Mouse (Mus musculus) lung, embryonic 16.5 days (tissue): ENCODE results near the gene Thumpd1. TPM values are rescaled to one million over a fixed set of nuclear protein-coding genes. Genes with fewer than 3 reads are reported as not detected.
"Not testable (repeated sequence)": the region's sequence is repeated elsewhere in the genome, so short reads cannot be mapped to it uniquely, and the experiment has no call there.

ENCODE experiments used
- ATAC-seq: fragments of 200-750 bp; cut with Nextera tagmentation; 2 replicates; pipeline ENCODE4 v1.8.0; 2017; ENCODE audit warnings: low read depth, mild to moderate bottlenecking, moderate library complexity
- H3K27ac ChIP-seq: fragments of 300-500 bp; sonication (generic); 2 replicates; pipeline ENCODE4 v1.5.1; 2014; ENCODE audit warnings: mild to moderate bottlenecking, control low read depth, low read length
- H3K27me3 ChIP-seq: fragments of 300-500 bp; sonication (generic); 2 replicates; pipeline ENCODE4 v1.6.1; 2014; ENCODE audit warnings: low read depth, low read length, mixed read lengths; ENCODE audit not compliant: control insufficient read depth, insufficient read depth
- H3K36me3 ChIP-seq: fragments of 300-500 bp; sonication (generic); 2 replicates; pipeline ENCODE4 v1.6.1; 2014; ENCODE audit warnings: low read length; ENCODE audit not compliant: control insufficient read depth, insufficient read depth
- H3K4me1 ChIP-seq: fragments of 300-500 bp; sonication (generic); replicated peaks from 2 replicates; pipeline ENCODE4 v1.6.1; 2014; ENCODE audit warnings: low read length, mixed read lengths; ENCODE audit not compliant: control insufficient read depth, insufficient read depth
- H3K4me2 ChIP-seq: fragments of 300-500 bp; sonication (generic); 2 replicates; pipeline ENCODE4 v1.6.1; 2014; ENCODE audit warnings: low read depth, low read length, control low read depth
- H3K4me3 ChIP-seq: fragments of 300-500 bp; sonication (generic); 2 replicates; pipeline ENCODE4 v1.5.1; 2014; ENCODE audit warnings: mild to moderate bottlenecking, low read length, control low read depth
- H3K9ac ChIP-seq: fragments of 300-500 bp; sonication (generic); 2 replicates; pipeline ENCODE4 v1.6.1; 2014; ENCODE audit warnings: low read length, control low read depth
- H3K9me3 ChIP-seq: fragments of 300-500 bp; sonication (generic); 2 replicates; pipeline ENCODE4 v1.6.1; 2016; ENCODE audit warnings: low read length; ENCODE audit not compliant: control insufficient read depth
- WGBS: fragments of 180-500 bp; shearing (Covaris S2); extraction: QIAGEN DNeasy Blood & Tissue Kit; methylation state at CpG from one replicate; pipeline ENCODE4 v1.1.7; 2014; 5-methylcytosine and 5-hydroxymethylcytosine counted together
- polyA plus RNA-seq: library from polyadenylated mRNA; unstranded; fragments of >200 nt; fragmentation: Nextera tagmentation; extraction: Ambion mirVana; gene quantifications from 2 replicates; pipeline ENCODE4 v1.2.1, GENCODE M21; 2015

The Thumpd1 gene
- polyA plus RNA-seq, 1 experiment from 2014 or later = 60.6 TPM

- no peaks in the 10 kb centered on the region for H3K4me1 ChIP-seq
- no peak for ATAC-seq
- no peak overlapping the region for H3K4me2 ChIP-seq
- H3K9ac ChIP-seq = no peak overlapping the region
- H3K27ac ChIP-seq = no peak overlapping the region
- H3K9me3 ChIP-seq = no peaks in the 10 kb centered on the region
- H3K36me3 ChIP-seq = no peaks in the 10 kb centered on the region
- H3K27me3 ChIP-seq = no peaks in the 10 kb centered on the region
- H3K4me3 ChIP-seq = no peak overlapping the region
- WGBS = 59% methylated on average over 1 of the region's 1 CpGs
Observed at GRCm38 (mm10) chr7:119745869-119746268, 25.3 kb upstream of the Thumpd1 start.

- Histone ChIP-seq H3K27me3 (no peaks in the 10 kb centered on the region), H3K36me3 (no peaks in the 10 kb centered on the region), H3K4me3 (peak overlapping the region; percentile 20), H3K9ac (no peak overlapping the region; the same call in 1 of the 2 replicates), H3K4me1 (no peaks in the 10 kb centered on the region), H3K9me3 (no peaks in the 10 kb centered on the region), H3K27ac (no peak overlapping the region), H3K4me2 (peak overlapping the region; percentile 48)
- 7% methylated on average over 34 of the region's 34 CpGs for WGBS
- 0 out of 2 replicates have a peak, but pooled peaks have one; percentile 45 for ATAC-seq
Observed at GRCm38 (mm10) chr7:119744321-119744720, 23.7 kb upstream of the Thumpd1 start.

GRCm38 (mm10) chr7:119739798-119740468, 19.3 kb upstream of the Thumpd1 start:
- ATAC-seq = peak; percentile 76
- 2% methylated on average over 22 of the region's 44 CpGs for WGBS
- H3K4me1 ChIP-seq, H3K27ac ChIP-seq, H3K36me3 ChIP-seq, H3K27me3 ChIP-seq, H3K9me3 ChIP-seq: not testable (repeated sequence)
- peak overlapping the region; percentile 57 for H3K4me2 ChIP-seq
- peak overlapping the region; percentile 42 for H3K4me3 ChIP-seq
- H3K9ac ChIP-seq = 0 out of 2 replicates have a peak overlapping the region, but pooled peaks have one; percentile 43

GRCm38 (mm10) chr7:119738877-119739276, 18.3 kb upstream of the Thumpd1 start:
- no peaks in the 10 kb centered on the region for H3K27me3 ChIP-seq
- no peak overlapping the region for H3K27ac ChIP-seq
- no peaks in the 10 kb centered on the region for H3K36me3 ChIP-seq
- H3K4me2 ChIP-seq = no peak overlapping the region
- no peak overlapping the region for H3K4me3 ChIP-seq
- WGBS = 81% methylated on average over 2 of the region's 2 CpGs
- ATAC-seq = no peak
- no peak overlapping the region for H3K9ac ChIP-seq
- H3K9me3 ChIP-seq = no peaks in the 10 kb centered on the region
- no peaks in the 10 kb centered on the region for H3K4me1 ChIP-seq

- H3K9me3 ChIP-seq, H3K27ac ChIP-seq, H3K4me1 ChIP-seq, H3K36me3 ChIP-seq, H3K27me3 ChIP-seq, H3K4me3 ChIP-seq, H3K4me2 ChIP-seq, ATAC-seq, H3K9ac ChIP-seq: not testable (repeated sequence)
- WGBS = 73% methylated on average over 4 of the region's 4 CpGs
Observed at GRCm38 (mm10) chr7:119731262-119731661, 10.7 kb upstream of the Thumpd1 start.

- no peak overlapping the region for H3K27ac ChIP-seq
- no peaks in the 10 kb centered on the region for H3K27me3 ChIP-seq
- WGBS = 72% methylated on average over 2 of the region's 2 CpGs
- H3K4me1 ChIP-seq = no peaks in the 10 kb centered on the region
- H3K9ac ChIP-seq = no peak overlapping the region
- H3K4me3 ChIP-seq = no peak overlapping the region
- ATAC-seq = no peak
- peaks cover 2% of the 10 kb centered on the region; the same call in 1 of the 2 replicates for H3K9me3 ChIP-seq
- no peaks in the 10 kb centered on the region for H3K36me3 ChIP-seq
- H3K4me2 ChIP-seq = no peak overlapping the region
Observed at GRCm38 (mm10) chr7:119727621-119728020, 7.0 kb upstream of the Thumpd1 start.

GRCm38 (mm10) chr7:119720947-119721310, 331 bp upstream of the Thumpd1 start:
- WGBS = 9% methylated on average over 8 of the region's 8 CpGs
- ATAC-seq = peak; percentile 44
- Histone ChIP-seq H3K27me3 (no peaks in the 10 kb centered on the region; the same call in 1 of the 2 replicates), H3K36me3 (peaks cover 20% of the 10 kb centered on the region), H3K9me3 (no peaks in the 10 kb centered on the region), H3K4me1 (peaks cover 5% of the 10 kb centered on the region; the same call in 1 of the 2 replicates), H3K9ac (peak overlapping the region; percentile 94), H3K27ac (peak overlapping the region; percentile 22; the same call in 1 of the 2 replicates), H3K4me2 (peak overlapping the region; percentile 91), H3K4me3 (peak overlapping the region; percentile 97)

GRCm38 (mm10) chr7:119714111-119714510, 6.5 kb downstream of the Thumpd1 start:
- Histone ChIP-seq H3K4me3 (no peak overlapping the region), H3K27me3 (no peaks in the 10 kb centered on the region), H3K36me3 (peaks cover 25% of the 10 kb centered on the region), H3K27ac (no peak overlapping the region), H3K9ac (no peak overlapping the region), H3K4me2 (no peak overlapping the region), H3K4me1 (no peaks in the 10 kb centered on the region), H3K9me3 (no peaks in the 10 kb centered on the region)
- no peak for ATAC-seq
- 87% methylated on average over 7 of the region's 7 CpGs for WGBS

- Histone ChIP-seq H3K27ac (no peak overlapping the region), H3K4me3 (no peak overlapping the region), H3K36me3 (no peaks in the 10 kb centered on the region), H3K4me1 (no peaks in the 10 kb centered on the region), H3K4me2 (no peak overlapping the region), H3K9ac (no peak overlapping the region), H3K9me3 (no peaks in the 10 kb centered on the region), H3K27me3 (no peaks in the 10 kb centered on the region)
- 70% methylated on average over 1 of the region's 1 CpGs for WGBS
- ATAC-seq = no peak
Observed at GRCm38 (mm10) chr7:119694926-119695325, 25.7 kb downstream of the Thumpd1 start.
